Mouse (Mus musculus) CD4-positive, CD25-positive, alpha-beta regulatory T cell, adult 4 months (primary cell): Measurements from ENCODE around the gene Asb13. TPM values are rescaled to one million over a fixed set of nuclear protein-coding genes. Genes with fewer than 3 reads are reported as not detected.
A peak's percentile ranks its signal among the peaks of the same experiment; 100 is the strongest.

Experiments used
- ATAC-seq: one replicate; pipeline ENCODE4 v1.8.0; 2017
- polyA plus RNA-seq, 2 experiments: library from polyadenylated mRNA; unstranded; fragments of 100-300 nt; shearing (Covaris generic); gene quantifications; one replicate each; pipeline ENCODE4 v1.2.1; 2017

The Asb13 gene
- polyA plus RNA-seq, 2 experiments from 2014 or later, result 24.9 to 35.4 TPM

GRCm38 (mm10) chr13:3665308-3665723 lies 31.5 kb downstream of the Asb13 start:
- peak; percentile 89 for ATAC-seq

DNA sequence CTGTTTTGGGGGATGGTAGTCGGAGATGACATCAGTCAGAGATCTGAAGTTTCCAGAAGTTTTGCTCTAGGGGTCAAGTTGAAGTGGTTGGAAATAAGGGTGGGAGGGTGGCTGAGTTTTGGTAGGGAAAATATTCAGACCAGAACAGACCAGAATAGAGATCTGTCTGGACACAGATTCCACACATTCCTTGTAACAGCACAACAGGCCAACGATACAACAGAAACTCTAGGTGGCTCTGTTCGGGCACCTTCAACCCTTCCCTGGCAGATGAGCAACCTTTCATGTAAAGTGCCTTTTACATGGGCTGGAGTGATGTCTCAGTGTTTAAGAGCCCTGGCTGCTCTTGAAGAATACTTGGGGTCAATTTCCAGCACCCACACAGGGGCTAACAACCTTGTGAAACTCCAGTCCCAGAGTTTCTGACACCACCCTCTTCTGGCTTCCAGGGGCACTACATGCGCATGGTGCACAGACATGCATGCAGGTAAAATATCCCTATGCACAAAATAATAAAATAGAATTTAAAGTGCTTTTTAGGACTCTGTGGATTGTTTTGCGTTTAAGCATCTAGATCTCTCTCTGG lies 33.5 kb downstream of the Asb13 start:
- ATAC-seq, result no peak

GRCm38 (mm10) chr13:3668068-3668467 lies 34.2 kb downstream of the Asb13 start:
- no peak for ATAC-seq

- ATAC-seq, result no peak
Observed at GRCm38 (mm10) chr13:3669611-3670010, 35.8 kb downstream of the Asb13 start.

DNA sequence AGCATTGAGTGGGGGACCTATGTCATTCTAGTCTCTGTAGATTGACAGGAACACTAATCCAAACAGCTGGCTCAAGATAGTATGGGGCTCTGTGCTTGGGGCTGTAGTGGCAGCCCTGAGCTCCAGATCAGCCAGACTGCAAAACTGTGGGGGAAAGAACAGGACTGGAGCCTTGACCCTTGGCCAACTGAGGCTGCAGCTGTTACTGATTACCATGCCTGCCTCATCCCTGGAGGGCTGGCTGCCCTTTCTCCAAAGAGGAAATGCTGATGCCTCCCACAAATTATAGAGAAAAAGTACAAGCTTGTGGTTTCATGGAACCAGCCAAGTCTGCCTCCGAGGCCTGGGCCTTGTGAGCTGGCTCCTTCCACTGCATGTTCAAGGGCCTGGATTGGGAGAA lies 36.2 kb downstream of the Asb13 start:
- no peak for ATAC-seq

- ATAC-seq, result no peak
Observed at GRCm38 (mm10) chr13:3673151-3673550, 39.3 kb downstream of the Asb13 start.

GRCm38 (mm10) chr13:3673622-3674021 lies 39.8 kb downstream of the Asb13 start:
- no peak for ATAC-seq

GRCm38 (mm10) chr13:3675855-3676254 lies 42.0 kb downstream of the Asb13 start:
- ATAC-seq, result no peak

DNA sequence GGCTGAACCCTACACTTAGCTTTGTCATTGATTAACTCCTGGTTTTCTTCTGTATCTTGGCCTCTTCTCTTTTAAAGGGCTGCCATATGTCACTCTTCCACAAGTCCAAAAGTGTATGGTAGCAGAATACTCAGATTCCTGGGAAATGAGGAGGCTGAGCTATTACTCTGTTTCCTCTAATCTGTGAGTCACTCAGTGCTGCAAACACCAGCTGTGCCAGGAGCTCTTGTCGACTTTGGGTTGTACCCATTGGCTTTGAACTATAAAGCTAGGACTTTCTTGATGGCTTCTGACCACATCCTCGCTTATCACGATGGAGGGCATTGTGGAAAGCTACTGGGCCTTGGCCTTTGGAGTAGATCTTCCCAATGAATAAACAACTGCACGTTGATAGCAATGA lies 45.3 kb downstream of the Asb13 start:
- ATAC-seq, result no peak

GRCm38 (mm10) chr13:3686306-3686705 lies 52.5 kb downstream of the Asb13 start:
- ATAC-seq, result no peak

DNA sequence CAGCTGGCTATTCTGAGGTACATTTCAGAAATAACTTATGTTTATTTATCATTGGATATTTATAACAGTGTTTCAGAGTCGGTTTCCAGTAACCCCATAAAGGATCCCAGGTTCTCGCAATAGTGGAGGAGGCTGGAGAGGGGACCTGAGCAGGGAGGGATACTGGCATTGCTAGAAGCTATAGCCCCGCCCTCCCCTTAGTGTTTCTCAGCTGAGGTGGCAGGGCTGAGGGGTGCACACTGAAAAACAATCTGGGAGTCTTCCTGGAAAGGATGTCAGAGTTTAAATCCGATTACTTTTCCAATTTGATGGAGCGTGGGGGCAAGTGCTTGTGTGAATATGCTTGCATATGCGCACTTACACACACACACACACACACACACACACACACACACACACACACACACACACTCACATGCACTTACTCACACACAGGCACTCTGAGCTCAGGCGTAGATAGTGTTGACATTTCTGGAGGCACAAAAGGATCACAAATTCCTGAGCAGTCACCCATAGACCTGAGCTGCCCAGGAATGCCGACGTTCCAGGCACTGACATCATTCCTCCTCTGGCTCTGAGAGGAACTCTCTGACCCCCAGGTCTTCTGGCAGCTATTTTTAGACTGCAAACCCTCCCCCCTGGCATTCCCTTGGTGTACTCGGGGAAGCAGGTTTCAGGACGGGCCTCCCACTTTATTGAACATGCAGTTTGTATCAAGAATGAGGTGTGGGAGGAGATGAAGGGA lies 60.9 kb downstream of the Asb13 start:
- ATAC-seq, result no peak

GRCm38 (mm10) chr13:3696977-3697735 lies 63.3 kb downstream of the Asb13 start:
- ATAC-seq, result no peak

GRCm38 (mm10) chr13:3700752-3701151 lies 66.9 kb downstream of the Asb13 start:
- no peak for ATAC-seq

Other genes starting within 250 kb of the Asb13 start
- 100 to 1,000 TPM; 666 to 730 TPM for gene Gdi2, start 96.0 kb upstream of the Asb13 start, polyA plus RNA-seq
- 10 to 100 TPM; 32.0 to 33.3 TPM for gene Fam208b, start 22.9 kb upstream of the Asb13 start, polyA plus RNA-seq
- gene Calml3, start 170.3 kb downstream of the Asb13 start, polyA plus RNA-seq, result not detected
- gene Calm4, start 203.7 kb downstream of the Asb13 start, polyA plus RNA-seq, result not detected
- gene Calm5, start 220.1 kb downstream of the Asb13 start, polyA plus RNA-seq, result not detected